Mouse (Mus musculus) layer of hippocampus, adult 9-10 months (tissue): ENCODE results near the gene Ank3.

Experiments
- DNase-seq: peaks from one replicate; pipeline ENCODE4 v3.0.0; 2022; ENCODE audit warnings: low spot score

Gene Ank3

GRCm38 (mm10) chr10:69720452-69720851, 321.9 kb downstream of the Ank3 start:
- no peak for DNase-seq

DNA sequence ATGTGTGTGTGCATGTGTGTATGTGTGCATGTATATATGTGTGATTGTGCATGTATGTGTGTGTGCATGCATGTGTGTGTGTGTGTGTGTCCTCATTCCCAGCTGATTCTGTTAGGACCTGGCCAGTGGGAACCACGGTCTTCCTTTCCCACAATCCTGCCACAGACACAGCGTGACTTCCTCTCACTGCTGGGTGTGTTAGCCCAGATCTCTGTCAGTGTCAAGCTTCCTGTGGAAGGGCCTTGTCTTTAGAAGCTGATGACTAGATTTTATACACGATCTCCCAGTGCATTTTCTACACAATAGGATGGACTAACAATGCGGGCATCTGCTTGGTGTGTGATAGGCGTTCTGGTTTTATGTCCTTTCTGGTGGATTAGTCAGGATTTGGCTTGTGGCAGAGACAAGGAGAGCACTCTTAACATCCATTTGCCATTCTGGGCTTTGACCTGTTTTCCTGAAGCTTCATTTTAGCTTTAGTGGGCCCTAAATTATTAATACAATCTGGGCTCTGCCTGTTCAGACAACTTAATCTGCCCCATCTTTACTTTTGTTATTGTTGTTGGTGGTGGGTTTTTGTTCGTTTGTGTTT, 322.4 kb downstream of the Ank3 start:
- no peak for DNase-seq

DNA sequence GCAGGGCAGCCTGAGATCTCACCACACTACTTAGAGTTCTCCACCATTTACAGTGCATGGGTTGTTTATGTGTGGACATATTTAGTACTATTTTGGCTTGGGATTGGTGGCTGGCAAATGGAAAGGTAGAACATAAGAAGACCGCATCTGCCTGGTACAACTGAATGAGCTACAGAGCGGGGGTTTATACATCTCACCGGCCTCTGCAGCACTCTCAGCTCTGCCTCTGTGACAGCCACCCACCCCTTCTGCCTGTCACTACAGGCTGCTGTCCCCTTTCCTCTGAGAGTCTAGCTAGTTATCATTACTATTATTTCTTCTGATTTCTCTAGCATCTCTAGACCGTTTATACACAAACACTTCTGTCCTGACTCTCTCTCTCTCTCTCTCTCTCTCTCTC, 325.6 kb downstream of the Ank3 start:
- DNase-seq: no peak

GRCm38 (mm10) chr10:69725078-69725477, 326.5 kb downstream of the Ank3 start:
- DNase-seq: no peak

DNA sequence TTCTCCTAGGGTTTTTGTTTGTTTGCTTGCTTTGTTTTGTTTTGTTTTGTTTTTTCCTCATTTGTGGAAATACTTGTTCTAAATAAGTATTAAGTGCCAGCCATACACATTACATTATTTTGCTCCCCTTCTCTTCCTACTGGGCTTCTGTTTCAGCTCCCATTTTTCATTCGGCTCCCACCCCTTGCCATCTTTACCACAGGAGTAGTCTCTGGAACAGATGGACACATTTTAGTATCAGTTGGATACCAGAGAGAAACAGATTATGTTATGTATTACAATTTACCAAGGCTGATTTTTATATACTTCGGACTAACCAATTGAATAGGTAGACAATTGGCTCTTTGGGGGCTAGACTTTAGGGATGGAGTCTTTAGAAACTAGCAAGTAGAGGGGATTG, 327.7 kb downstream of the Ank3 start:
- DNase-seq: no peak

GRCm38 (mm10) chr10:69726806-69727205, 328.2 kb downstream of the Ank3 start:
- DNase-seq: no peak

DNA sequence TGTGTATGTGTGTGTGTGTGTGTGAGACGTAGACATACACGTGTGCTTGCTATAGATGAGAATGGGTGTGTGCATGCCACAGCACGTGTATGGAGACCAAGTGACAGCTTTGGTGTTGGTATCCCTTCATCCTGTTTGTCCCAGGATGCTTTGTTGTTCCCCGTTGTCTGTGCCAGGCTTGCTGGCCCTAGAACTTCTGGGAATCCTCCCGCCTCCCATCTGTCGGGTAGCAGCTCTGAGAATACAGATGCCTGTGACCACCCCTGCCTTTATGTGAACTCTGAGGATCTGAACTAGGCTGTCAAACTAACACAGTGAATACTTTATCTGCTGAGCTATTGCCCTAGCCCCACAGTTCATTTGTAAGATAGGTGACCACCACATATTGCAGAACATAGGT, 330.3 kb downstream of the Ank3 start:
- DNase-seq: no peak

- no peak for DNase-seq
Observed at GRCm38 (mm10) chr10:69730351-69730871, 331.8 kb downstream of the Ank3 start.

DNA sequence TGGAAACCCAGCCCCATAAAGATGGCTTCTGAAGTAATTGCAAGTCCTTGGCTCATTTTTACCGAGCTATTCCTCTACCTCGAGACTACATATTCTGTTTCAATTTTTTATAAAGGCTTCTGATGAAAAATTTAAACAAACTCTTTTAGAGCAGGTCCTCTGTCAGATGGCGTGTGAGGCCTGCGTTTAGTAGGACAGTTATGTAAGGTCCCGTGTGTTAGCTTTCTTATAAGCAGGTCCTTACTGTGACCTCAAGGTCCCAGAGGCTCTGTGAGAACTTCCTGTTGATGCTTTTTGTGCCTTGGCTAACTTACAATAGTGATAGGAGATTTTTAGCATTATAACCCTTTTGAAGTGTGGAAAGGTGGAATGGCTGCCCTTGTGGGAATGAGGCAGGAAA, 332.8 kb downstream of the Ank3 start:
- no peak for DNase-seq

GRCm38 (mm10) chr10:69731863-69732262, 333.3 kb downstream of the Ank3 start:
- DNase-seq: no peak

DNA sequence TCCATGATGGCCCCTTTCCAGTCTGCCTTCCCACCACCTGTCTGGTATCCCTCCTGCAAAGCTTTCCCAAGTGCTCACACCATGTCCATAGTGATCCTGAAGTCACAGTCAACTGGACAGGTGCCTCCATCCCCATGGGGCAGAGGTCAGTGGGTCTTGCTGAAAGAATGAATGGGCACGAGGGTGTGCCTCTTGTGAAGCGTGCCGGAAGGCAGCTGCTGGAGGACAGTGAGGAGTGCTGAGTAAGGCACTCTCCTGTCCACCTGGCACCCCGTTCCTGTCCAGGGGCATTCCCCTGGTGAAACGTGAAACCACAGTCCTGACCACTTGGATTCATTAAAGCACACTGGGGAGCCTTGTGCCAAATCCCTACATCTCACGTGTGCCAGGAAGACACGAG, 337.7 kb downstream of the Ank3 start:
- no peak for DNase-seq

- no peak for DNase-seq
Observed at GRCm38 (mm10) chr10:69738741-69739271, 340.2 kb downstream of the Ank3 start.

- DNase-seq: no peak
Observed at GRCm38 (mm10) chr10:69742528-69742927, 344.0 kb downstream of the Ank3 start.

DNA sequence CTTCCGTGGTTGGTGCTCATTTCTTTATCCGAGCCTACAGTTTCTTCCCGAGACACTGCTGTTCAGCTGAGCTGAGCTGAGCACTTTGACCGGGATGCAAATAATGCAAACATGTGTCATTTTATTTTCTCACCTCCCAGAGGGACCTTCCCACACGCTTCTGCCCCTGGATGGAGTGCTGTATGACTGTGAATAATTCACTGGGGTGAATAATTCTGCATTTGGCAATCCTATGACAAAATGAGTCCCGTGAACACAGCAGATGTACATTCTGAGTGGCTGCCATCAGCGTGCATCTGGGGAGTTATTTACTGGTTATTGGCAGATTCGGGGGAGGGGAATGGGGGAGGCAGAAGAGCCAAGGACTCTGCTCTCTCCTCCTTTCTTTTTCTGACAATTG, 345.6 kb downstream of the Ank3 start:
- peak; percentile 73 for DNase-seq

GRCm38 (mm10) chr10:69744871-69745270, 346.3 kb downstream of the Ank3 start:
- no peak for DNase-seq

DNA sequence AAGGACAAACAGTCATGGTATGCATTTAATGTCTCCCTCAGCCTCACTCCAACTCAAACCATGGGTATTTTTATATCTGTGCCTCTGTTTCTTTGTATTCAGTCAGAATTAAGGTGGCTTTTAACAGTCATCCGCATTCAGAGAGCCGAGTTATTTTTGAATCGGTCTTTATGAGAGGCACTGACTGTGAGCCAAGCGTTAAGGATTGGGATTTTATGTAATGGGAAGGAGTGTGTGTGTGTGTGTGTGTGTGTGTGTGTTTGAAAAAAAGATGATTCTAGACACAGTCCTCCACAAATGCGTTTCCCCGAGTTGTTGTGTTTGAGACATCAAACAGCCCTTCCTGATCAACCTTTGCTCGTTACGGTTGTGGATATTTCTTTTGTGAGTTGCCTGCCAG, 347.7 kb downstream of the Ank3 start:
- no peak for DNase-seq

GRCm38 (mm10) chr10:69746730-69747129, 348.2 kb downstream of the Ank3 start:
- DNase-seq: no peak

GRCm38 (mm10) chr10:69751416-69751815, 352.8 kb downstream of the Ank3 start:
- DNase-seq: no peak

- no peak for DNase-seq
Observed at GRCm38 (mm10) chr10:69753464-69753863, 354.9 kb downstream of the Ank3 start.

- DNase-seq: no peak
Observed at GRCm38 (mm10) chr10:69756956-69757672, 358.5 kb downstream of the Ank3 start.

DNA sequence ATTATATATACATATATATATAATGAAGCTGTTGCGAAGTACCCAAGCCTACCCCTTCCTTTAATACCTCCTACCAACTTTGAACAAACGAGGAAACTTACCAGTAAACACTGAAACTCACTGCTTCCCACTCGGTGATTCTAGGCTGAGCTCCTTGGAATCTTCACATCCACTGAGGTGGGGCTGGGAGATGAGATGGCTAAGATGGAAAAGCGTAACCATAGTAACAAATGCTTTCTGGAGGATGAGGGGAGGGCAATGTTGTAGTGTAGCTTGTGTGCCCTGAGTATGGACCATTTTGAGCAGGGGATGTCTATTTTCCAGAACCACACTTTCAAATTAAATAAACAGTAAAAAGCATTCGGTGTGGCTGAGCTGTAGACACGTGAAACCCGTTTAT, 364.4 kb downstream of the Ank3 start:
- DNase-seq: no peak

- no peak for DNase-seq
Observed at GRCm38 (mm10) chr10:69764402-69764801, 365.8 kb downstream of the Ank3 start.

- DNase-seq: no peak
Observed at GRCm38 (mm10) chr10:69777065-69777645, 378.6 kb downstream of the Ank3 start.
